Mouse (Mus musculus): Measurements from ENCODE around the gene B3galt2.

DNA sequence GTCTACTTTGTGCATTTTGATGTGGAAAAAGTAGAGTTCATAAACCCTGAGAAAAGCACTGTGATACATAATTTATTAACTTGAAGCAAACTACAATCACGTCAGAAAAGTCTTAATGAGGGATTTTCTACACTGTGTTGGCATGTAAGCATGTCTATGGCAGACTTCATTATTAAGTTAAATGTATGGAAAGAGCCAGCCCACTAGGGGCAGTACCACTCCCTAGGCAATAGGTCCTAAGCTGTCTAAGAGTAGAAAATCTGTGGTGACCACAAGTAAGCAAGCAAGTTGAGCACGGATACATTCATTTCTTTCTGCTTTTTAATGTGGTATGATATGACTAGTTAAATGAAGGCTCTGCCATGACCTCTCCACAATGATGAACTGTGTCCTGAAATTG lies 27.6 kb upstream of the B3galt2 start:
- no peak for TF ChIP-seq NELFE (IDR thresholded peaks at IDR 0.05; ENCODE audit: low read depth, low read length)
- no peak for TF ChIP-seq MAFK (IDR thresholded peaks at IDR 0.05; ENCODE audit: borderline replicate concordance, low read depth, low read length)
- no peak for TF ChIP-seq POLR2A (IDR thresholded peaks at IDR 0.05; ENCODE audit: control insufficient read depth in 1 of 2, insufficient read depth in 1 of 2, low read depth in 1 of 2, low read length in 2 of 2, poor library complexity in 1 of 2)
